Mouse (Mus musculus): ENCODE data around the gene Lacc1. TPM values are rescaled to one million over a fixed set of nuclear protein-coding genes. Genes with fewer than 3 reads are reported as not detected.

Gene Lacc1
- 3.2 and 3.8 TPM in 2 replicates for polyA plus RNA-seq (2016; fragmentation: Nextera tagmentation; extraction: Ambion mirVana)

DNA sequence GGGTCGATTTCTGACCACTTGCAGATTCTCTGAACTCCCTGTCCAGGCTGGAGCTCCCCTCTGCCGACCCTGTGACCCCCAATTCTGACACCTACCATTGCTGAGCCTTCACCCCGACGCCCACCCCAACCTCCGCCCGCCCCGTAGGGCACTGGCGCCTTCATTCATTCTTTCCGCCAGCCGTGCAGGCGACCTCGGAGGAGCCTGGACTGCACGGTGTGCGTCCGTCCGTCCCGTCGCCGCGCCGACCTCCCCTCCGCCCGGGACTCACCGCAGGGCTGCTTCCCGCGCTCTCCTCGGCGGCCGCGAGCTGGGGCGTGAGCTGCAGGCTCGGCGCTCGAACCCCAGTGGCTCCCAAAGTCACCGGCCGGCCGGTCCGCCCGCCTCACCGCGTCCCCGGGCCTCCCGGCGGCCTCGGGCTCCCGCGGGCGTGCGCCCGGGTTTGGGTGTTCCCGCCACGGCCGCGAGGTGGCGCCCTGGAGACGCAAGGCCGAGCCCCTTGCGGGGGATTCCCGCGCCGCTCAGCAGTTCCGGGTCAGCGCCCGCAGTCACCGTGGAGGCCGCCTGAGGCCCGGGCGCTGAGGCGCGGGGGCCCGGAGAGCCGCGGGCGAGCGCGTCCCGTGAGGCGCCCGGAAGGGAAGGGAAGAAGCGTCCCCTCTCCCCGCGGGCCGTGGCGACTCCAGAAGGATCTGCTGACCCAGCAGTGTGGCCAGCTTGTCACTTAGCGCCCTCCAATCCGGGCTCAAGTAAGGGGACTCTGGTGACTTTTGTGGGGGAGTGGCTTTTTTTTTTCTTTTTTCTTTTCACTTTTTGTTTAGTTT lies at the start of gene Lacc1, which contains the start of gene Ccdc122:
Lacc1 (minus strand) TSS at position 679 of the 821 bp plus-strand sequence.
Ccdc122 (plus strand) TSS at position 547 of the 821 bp plus-strand sequence.
- Histone ChIP-seq H3K27ac (replicated peaks) (peak within 1 kb of the TSS; percentile 84), H3K4me1 (peaks cover 23% of the 10 kb centered on the region), H3K4me3 (peak within 1 kb of the TSS; percentile 67), H3K27me3 (ENCODE audit: low read depth, poor library complexity, severe bottlenecking) (peaks cover 12% of the 10 kb centered on the region), H3K36me3 (no peaks in the 10 kb centered on the region), H3K9me3 (replicated peaks) (no peaks in the 10 kb centered on the region)
- WGBS, result under 1% methylated on average over 86 of the region's 86 CpGs
- DNase-seq (ENCODE audit: low spot score), result peak; percentile 84

DNA sequence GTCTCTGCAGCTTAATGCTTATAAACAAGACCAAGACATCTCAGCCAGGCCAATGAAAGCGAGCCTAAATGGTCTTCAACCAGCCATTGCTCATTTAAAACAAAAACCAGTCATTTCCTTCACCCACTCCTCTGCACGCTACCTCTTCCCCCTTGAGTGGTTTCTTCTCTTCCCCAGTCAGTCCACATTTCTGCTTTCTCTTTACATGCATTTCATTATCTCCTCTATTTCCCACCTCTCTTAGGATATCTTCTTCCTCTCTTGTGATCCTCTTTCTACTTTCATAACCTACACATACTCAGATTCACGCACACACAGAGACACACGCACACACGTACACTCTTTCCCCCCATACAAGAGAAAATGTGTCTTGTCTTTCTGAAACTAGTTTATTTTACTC lies 44.5 kb upstream of the Lacc1 start:
- Histone ChIP-seq H3K27ac (replicated peaks) (no peak overlapping the region), H3K27me3 (ENCODE audit: low read depth, poor library complexity, severe bottlenecking) (no peaks in the 10 kb centered on the region), H3K36me3 (no peaks in the 10 kb centered on the region), H3K4me1 (no peaks in the 10 kb centered on the region), H3K4me3 (no peak overlapping the region), H3K9me3 (replicated peaks) (no peaks in the 10 kb centered on the region)
- DNase-seq (ENCODE audit: low spot score), result no peak
- 89% methylated on average over 5 of the region's 5 CpGs for WGBS

DNA sequence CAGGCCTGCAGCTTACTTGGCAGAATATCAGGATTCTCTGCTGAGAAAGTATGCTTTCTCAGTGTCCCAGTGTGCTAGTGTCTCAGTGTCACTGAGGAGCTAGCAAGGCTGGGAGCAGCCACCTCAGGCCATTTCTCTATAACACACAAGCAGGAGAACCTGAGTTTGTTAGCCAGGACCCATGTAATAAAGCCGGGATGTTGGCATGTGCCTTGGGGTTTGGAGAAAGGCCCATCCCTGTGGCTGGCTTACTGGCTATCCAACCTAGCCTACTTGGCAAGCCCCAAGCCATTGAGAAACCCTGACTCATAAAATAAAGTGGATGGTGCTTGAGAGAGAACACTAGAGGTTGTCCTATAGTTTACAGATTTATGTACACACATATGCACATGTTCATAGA lies 32.7 kb upstream of the Lacc1 start:
- Histone ChIP-seq H3K27me3 (ENCODE audit: low read depth, poor library complexity, severe bottlenecking) (no peaks in the 10 kb centered on the region), H3K4me1 (no peaks in the 10 kb centered on the region), H3K4me3 (no peak overlapping the region), H3K27ac (replicated peaks) (no peak overlapping the region), H3K36me3 (no peaks in the 10 kb centered on the region), H3K9me3 (replicated peaks) (no peaks in the 10 kb centered on the region)
- no peak for DNase-seq (ENCODE audit: low spot score)
- 90% methylated on average over 1 of the region's 1 CpGs for WGBS

DNA sequence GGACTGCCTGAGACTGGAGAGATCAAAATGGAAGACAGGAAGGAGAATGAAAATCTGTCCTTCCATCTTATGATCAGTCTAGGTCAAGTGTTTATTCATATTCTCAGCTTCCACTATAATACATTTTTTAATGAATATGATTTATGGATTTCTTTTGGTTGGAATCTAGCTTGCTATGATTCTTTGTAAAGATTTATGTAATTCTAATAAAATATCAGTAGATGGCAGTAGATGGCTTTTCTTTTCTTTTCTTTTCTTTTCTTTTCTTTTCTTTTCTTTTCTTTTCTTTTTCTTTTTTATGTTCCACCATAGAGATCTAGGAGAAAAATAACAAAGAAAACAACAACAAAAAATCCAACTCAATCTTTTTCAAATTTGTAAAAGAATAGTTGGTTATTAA lies 16.6 kb upstream of the Lacc1 start:
- Histone ChIP-seq H3K27ac (replicated peaks) (no peak overlapping the region), H3K4me1 (no peaks in the 10 kb centered on the region), H3K4me3 (no peak overlapping the region), H3K9me3 (replicated peaks) (peaks cover 5% of the 10 kb centered on the region; the same call in 1 of the 2 replicates), H3K27me3 (ENCODE audit: low read depth, poor library complexity, severe bottlenecking) (no peaks in the 10 kb centered on the region), H3K36me3 (no peaks in the 10 kb centered on the region)
- DNase-seq (ENCODE audit: low spot score), result no peak

DNA sequence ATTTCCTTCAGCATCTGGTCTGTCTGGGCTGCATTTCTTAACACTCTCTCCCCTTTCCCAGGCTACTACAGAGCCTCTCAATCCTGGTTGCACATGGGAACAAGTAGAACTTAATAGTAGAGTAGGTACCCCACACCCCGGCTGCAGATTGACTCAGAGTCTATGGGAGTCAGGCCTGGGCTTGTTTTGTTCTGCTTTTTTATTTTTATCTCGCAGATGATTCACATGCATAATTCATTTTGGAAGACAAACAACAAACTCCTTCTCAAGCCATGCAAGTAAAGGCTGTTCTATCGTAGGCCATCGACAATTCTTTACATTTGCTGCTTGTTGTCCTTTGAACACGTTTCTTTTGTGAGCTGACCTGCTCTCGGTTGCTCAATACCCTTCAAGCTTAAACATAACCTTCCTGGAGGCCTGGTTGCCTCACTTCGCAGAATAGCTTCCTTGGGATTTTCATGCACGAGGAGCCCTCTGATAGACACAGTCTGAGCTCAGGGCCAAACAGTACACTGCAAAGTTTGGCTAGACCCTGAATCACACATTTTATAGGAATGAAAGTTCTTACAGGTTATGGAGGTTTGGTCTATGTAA lies 1.2 kb upstream of the Lacc1 start:
- peaks cover 12% of the 10 kb centered on the region for H3K27me3 ChIP-seq (ENCODE audit: low read depth, poor library complexity, severe bottlenecking)
- no peak overlapping the region for H3K4me3 ChIP-seq
- whole genome bisulfite sequencing, result 82% methylated on average over 8 of the region's 8 CpGs
- peaks cover 23% of the 10 kb centered on the region for H3K4me1 ChIP-seq
- H3K9me3 ChIP-seq (replicated peaks), result no peaks in the 10 kb centered on the region
- no peaks in the 10 kb centered on the region for H3K36me3 ChIP-seq
- no peak overlapping the region for H3K27ac ChIP-seq (replicated peaks)
- no peak for DNase-seq (ENCODE audit: low spot score)

DNA sequence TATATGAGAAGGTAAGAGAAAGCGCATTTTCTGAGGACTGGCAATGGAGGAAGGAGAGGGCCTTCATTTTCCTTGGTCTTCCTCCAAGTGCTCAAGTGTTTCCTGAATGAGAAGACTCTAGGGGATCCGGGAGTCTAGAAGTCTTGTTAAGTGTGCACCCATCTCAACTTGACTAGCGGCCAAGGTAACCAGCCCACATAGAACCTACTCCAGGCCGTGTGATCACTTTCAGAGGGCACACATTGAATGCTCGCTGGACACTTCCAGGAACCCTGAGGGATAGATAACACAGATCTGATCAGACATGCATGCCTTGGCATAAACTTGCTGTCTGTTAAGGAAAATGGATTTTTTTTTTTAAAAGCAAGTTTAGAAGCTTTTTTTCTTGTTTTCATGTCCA lies 626 bp upstream of the Lacc1 start:
- no peaks in the 10 kb centered on the region for H3K36me3 ChIP-seq
- 88% methylated on average over 5 of the region's 5 CpGs for WGBS
- H3K4me3 ChIP-seq, result no peak overlapping the region
- no peak overlapping the region for H3K27ac ChIP-seq (replicated peaks)
- H3K27me3 ChIP-seq (ENCODE audit: low read depth, poor library complexity, severe bottlenecking), result peaks cover 12% of the 10 kb centered on the region
- H3K4me1 ChIP-seq, result peaks cover 23% of the 10 kb centered on the region
- no peak for DNase-seq (ENCODE audit: low spot score)
- no peaks in the 10 kb centered on the region for H3K9me3 ChIP-seq (replicated peaks)

DNA sequence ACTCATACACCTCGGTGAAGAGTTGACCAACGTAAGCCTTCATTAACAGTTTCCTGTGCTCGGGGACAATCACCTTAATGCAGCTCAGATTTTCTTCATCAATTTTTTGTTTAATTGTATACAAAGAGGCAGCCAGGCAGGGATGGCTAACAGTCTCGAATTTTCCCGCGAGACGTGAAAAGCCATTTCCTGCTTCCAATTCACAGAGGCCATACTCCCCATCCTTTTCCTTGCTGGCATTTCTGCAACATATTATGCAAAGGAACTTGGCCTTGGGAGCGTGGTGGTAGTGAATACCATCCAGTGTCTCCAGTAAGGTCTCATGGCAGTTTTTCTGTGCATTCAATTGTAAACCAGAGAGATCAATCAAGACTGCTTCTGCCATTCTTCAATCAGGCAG lies 1.7 kb downstream of the Lacc1 start:
- no peak overlapping the region for H3K27ac ChIP-seq (replicated peaks)
- peaks cover 23% of the 10 kb centered on the region for H3K4me1 ChIP-seq
- no peaks in the 10 kb centered on the region for H3K36me3 ChIP-seq
- H3K27me3 ChIP-seq (ENCODE audit: low read depth, poor library complexity, severe bottlenecking), result peaks cover 12% of the 10 kb centered on the region
- WGBS, result 92% methylated on average over 8 of the region's 8 CpGs
- no peaks in the 10 kb centered on the region for H3K9me3 ChIP-seq (replicated peaks)
- H3K4me3 ChIP-seq, result no peak overlapping the region
- DNase-seq (ENCODE audit: low spot score), result no peak

DNA sequence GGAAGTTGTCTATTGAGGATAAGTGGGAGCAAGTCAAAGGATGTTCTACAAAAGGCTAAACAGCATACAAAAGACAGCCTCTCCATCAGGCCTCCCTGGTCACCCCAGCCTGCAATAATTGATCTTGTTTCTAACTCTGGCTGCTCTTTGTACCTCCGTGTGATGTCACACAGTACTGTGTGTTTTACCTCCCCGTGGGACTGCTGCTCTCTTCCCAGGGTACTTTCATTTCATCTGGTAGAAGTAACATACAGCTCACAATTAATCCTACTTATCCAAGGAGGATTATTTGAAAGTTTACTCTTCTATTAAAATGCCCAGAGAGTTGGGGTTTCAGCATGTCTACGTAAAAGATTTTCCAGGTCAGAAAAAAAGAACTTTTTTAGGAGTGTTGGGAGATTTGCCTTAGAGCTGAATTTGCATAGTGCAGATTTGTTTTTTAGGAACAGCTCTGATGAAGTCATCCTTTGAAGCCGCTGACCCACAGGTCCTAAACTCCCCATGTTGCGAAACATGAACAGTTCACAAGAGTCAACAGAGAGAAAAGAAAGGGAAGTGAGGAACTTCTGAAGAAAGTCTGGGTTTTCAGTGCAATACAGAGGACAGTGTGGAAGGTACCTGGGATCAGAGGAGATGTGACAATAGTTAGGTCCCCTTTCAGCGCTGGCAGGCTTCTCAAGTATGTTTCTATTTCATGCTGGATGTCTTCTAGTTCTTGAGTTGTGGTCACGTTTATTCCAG lies 2.4 kb downstream of the Lacc1 start:
- no peak for DNase-seq (ENCODE audit: low spot score)
- 59% methylated on average over 7 of the region's 7 CpGs for WGBS

DNA sequence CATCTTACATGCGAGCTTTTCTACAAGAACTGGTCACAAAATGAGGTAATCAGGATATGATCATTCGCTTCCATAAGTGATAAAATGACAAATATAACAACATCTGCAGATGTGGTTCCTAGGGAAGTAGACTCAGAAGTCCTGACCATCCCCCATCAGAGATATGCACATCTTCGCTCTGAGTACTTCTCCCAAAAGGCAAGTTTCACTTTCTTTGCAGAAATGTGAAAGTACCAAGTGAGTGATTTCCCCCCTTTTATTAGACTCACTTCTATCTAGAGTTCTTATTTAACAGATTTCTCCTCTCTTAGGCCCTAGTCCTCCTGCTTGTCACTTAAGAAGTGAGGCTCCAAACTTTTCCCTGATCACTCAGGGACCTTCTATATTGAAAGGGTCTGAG lies 3.3 kb downstream of the Lacc1 start:
- 92% methylated on average over 3 of the region's 3 CpGs for WGBS
- DNase-seq (ENCODE audit: low spot score), result no peak

More for the DNA sequence above, 2.4 kb downstream of the Lacc1 start:
- H3K4me1 ChIP-seq, result peaks cover 23% of the 10 kb centered on the region
- no peaks in the 10 kb centered on the region for H3K36me3 ChIP-seq
- H3K27me3 ChIP-seq (ENCODE audit: low read depth, poor library complexity, severe bottlenecking), result peaks cover 12% of the 10 kb centered on the region
- H3K9me3 ChIP-seq (replicated peaks), result no peaks in the 10 kb centered on the region
- no peak overlapping the region for H3K27ac ChIP-seq (replicated peaks)
- no peak overlapping the region for H3K4me3 ChIP-seq

DNA sequence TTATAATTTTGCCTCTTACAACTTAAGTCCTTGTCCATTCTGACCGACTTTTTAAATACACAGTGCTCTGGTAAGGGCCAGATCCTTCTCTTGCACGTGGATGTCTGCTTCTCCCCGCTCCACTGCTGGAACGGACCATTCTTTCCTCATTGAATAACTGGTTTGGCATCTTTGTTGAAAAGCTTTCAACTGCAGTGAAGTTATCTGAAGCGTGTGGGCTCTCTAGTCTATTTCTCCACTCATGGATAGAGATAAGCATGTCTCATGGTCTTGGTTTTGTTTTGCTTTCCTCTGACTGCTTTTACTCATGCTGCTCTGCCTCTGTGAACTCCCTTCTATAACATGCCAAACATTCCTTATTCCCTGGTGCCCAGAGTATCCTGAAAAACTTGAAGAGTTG lies 4.3 kb downstream of the Lacc1 start:
- Histone ChIP-seq H3K27me3 (ENCODE audit: low read depth, poor library complexity, severe bottlenecking) (peaks cover 12% of the 10 kb centered on the region), H3K4me1 (peaks cover 20% of the 10 kb centered on the region), H3K9me3 (replicated peaks) (no peaks in the 10 kb centered on the region), H3K36me3 (no peaks in the 10 kb centered on the region), H3K4me3 (no peak overlapping the region), H3K27ac (replicated peaks) (no peak overlapping the region)
- no peak for DNase-seq (ENCODE audit: low spot score)
- WGBS, result 75% methylated on average over 5 of the region's 5 CpGs

More for the DNA sequence above, 3.3 kb downstream of the Lacc1 start:
- H3K4me3 ChIP-seq, result no peak overlapping the region
- peaks cover 23% of the 10 kb centered on the region for H3K4me1 ChIP-seq
- no peaks in the 10 kb centered on the region for H3K36me3 ChIP-seq
- peaks cover 12% of the 10 kb centered on the region for H3K27me3 ChIP-seq (ENCODE audit: low read depth, poor library complexity, severe bottlenecking)
- no peaks in the 10 kb centered on the region for H3K9me3 ChIP-seq (replicated peaks)
- H3K27ac ChIP-seq (replicated peaks), result no peak overlapping the region

DNA sequence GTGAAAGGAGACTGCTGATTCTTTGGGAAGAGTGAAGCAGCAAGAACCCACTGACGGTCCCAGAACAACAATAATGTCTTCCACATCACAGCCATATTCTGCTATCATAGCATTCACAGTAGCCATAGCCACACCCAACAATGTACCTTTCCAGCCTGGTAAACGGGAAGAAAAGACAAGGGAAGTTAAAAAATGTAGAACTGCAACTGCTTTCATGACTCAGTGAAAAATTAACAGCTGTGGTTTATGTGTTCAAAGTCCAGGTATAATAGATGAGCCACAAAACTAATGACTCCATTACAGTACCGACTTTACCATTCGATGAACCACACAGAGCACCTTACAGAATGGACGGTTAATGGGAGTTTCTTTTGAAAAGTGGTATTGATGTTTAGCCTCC lies 5.9 kb downstream of the Lacc1 start:
- Histone ChIP-seq H3K36me3 (no peaks in the 10 kb centered on the region), H3K4me1 (peaks cover 13% of the 10 kb centered on the region), H3K4me3 (no peak overlapping the region), H3K27ac (replicated peaks) (no peak overlapping the region), H3K27me3 (ENCODE audit: low read depth, poor library complexity, severe bottlenecking) (peaks cover 9% of the 10 kb centered on the region), H3K9me3 (replicated peaks) (no peaks in the 10 kb centered on the region; the same call in 1 of the 2 replicates)
- DNase-seq (ENCODE audit: low spot score), result no peak
- WGBS, result 92% methylated on average over 5 of the region's 5 CpGs

DNA sequence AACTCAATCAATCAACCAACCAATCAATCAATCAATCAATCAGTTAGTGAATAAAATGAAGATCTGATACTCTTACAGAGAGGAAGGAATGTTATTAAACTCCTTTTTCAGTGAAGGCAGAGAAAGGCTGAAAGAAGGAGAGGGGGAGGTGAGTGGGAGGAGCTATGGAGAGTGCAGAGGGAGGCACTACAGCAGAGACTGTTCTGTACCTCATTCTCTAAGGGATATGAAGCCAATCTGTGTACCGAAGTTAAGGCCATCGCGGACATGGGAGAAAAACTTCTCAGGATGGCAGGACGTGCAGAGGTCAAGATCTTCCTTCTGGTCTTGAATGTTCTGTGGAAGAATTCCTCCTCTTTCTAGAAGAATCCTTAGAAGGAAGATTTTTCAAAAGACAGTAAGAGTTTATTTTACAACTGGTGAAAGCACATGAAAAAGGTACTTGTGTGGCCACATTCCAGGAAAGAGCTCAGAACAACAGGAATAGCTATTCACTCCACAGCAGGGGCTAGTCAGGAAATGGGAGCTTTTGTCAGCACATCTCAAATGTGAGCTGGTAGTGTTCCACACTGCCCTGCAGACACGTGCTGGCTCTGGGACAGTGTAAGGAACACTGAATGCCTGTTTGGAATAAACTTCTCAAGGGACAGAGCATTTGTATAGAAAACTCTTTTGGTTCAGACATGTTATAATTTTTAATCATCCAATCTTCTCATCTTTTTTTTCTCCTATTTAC lies 7.2 kb downstream of the Lacc1 start:
- no peak for DNase-seq (ENCODE audit: low spot score)
- peaks cover 7% of the 10 kb centered on the region for H3K4me1 ChIP-seq
- 65% methylated on average over 5 of the region's 5 CpGs for WGBS
- H3K9me3 ChIP-seq (replicated peaks), result no peaks in the 10 kb centered on the region; the same call in 1 of the 2 replicates
- no peaks in the 10 kb centered on the region for H3K27me3 ChIP-seq (ENCODE audit: low read depth, poor library complexity, severe bottlenecking)
- no peak overlapping the region for H3K27ac ChIP-seq (replicated peaks)
- H3K36me3 ChIP-seq, result no peaks in the 10 kb centered on the region
- no peak overlapping the region for H3K4me3 ChIP-seq

Measured in midbrain, embryonic 10.5 days (tissue).